Mouse (Mus musculus): ENCODE data around the gene Ubr7.

Ubr7 gene

GRCm38 (mm10) chr12:102743036-102743588 lies 14.7 kb upstream of the Ubr7 start:
- DNase-seq (ENCODE audit: low read depth, low spot score) = no peak

DNA sequence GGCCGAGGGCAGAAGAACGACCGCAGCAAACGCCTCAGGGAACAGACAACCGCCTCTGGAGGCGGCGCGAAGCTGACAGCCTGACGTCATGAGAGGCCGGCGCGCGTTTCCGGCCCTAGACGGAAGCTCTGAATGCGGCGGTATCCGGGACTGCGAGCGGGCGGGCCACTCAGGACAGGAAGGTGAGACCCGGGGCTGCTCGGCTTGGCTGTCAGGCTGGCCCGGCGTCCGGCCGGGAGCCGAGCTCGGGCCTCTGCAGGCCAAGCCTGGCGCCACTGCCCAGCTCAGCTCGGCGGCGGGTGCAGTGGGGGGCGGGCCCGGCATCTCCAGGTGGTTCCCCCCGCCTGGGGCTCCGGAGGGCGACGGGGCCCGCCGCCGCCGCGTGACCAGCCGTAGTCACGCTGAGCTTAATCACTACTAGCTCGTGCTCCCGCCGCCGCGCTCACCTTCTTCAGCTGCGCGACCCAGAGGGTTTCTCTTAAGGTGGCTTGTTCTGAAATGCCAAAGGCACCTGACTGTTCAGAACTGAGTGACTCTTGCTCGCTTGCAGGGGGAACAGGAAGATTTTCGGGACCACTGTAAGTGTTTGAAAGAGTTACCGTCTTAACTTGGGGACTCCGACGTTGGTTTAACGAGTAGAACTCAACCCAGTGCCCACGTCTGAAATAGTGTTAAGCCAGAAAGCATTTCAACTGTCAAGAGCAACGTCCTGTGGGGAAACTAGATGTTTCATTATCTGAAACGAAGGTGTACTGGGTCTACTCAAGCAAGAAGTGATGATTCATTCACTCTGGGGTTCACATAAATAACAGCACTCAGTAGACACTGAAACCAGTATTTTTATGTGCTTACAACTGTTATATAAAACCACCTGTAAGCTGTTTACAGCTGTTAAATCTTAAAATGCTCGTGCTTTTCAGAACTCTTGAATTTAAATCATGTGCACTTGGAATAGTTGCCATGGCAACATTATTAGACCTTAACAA lies 13.9 kb upstream of the Ubr7 start, which contains the start of the genes Moap1 and Tmem251:
Gene Moap1, minus strand, starts transcription at position 73 of the 986 bp plus-strand sequence.
Gene Tmem251, plus strand, starts transcription at position 174 of the 986 bp plus-strand sequence.
- peak; percentile 78 for DNase-seq (ENCODE audit: low read depth, low spot score)

DNA sequence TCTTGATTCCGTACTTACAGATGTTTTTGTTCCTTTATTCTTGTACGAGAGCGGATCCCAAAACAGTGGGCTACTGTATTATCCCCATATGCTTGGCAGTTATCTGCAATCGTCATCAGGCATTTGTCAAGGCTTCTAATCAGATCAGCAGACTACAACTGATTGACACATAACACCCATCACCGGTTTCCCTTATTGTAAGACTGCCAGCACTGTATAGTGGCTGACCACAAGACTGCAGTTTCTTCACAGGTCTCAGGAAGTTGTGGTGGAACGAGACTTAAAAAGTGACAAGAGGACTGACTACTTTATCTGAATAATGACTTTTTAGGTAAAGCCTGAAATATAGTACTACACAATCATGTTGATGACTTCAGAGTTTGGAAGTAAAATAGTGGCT lies 12.9 kb upstream of the Ubr7 start:
- DNase-seq (ENCODE audit: low read depth, low spot score) = no peak

GRCm38 (mm10) chr12:102748256-102748655 lies 9.5 kb upstream of the Ubr7 start:
- DNase-seq (ENCODE audit: low read depth, low spot score) = no peak

DNA sequence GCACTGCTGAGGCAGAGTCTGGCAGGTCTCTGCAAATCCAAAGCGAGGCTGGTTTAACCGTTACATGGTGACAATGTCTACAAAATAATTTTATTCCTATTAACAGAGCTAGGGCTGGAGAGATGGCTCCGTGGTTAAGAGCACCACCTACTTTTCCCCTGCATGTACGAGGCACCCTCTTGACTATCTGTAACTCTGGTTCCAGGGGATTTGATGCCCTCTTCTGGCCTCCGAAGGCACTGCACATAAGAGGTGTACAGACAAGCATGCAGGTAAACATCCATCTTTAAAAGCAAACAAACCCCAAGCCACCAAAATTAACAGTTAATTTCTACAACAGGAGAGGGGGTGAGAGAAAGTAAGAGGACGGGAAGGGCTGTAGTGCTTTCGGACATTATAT lies 1.5 kb upstream of the Ubr7 start:
- no peak for DNase-seq (ENCODE audit: low read depth, low spot score)

DNA sequence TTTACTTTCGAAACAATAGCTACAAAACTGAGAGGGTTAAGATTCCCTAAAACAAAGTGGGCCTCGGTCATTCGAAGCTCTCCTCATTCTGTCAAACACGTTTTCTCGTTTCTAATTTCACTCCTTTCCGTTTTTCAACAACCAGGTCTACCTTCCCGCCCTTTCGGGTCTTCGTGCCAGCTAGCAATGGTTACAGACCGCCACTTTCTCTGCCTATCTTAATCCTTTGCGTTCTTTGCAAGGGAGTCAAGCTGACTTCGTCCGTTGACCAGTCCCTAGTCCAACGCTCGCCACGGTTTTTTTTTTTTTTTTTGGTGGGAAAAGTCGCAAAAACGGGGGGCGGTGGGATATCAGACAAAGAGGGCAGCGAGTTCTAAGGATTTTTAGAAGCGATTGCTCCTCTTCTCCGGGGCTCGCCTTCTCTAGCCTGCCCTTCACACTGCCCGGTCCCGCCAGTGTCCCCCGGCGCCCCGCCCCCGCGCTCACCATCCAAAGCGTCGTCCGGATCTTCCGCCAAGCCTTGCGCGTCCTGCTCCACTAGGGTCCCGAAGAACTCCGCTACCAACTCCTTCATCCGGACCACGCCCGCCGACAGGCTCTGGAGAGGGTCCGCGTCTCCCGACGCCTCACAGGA lies 595 bp upstream of the Ubr7 start:
- DNase-seq (ENCODE audit: low read depth, low spot score) = no peak

DNA sequence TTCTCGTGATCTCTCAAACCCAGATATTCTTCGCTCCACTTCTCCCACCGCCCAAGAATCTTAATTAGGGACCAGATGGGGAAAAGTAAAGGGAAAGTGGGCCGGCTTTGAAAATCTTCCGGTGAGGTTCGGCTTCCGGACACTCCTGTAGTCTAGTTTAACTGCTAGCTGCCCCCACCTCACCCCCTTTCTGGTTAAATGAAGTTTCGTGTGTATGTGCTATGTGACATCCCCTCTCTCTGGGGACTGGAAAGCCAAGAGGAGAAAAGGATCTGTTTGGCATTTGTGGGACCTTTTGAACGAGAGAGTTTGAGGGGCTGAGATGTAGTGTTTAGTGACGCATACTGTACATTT lies 613 bp downstream of the Ubr7 start, which contains the start of gene Gm20604:
Gene Gm20604, minus strand, starts transcription at position 270 of the 354 bp plus-strand sequence.
- DNase-seq (ENCODE audit: low read depth, low spot score) = no peak

DNA sequence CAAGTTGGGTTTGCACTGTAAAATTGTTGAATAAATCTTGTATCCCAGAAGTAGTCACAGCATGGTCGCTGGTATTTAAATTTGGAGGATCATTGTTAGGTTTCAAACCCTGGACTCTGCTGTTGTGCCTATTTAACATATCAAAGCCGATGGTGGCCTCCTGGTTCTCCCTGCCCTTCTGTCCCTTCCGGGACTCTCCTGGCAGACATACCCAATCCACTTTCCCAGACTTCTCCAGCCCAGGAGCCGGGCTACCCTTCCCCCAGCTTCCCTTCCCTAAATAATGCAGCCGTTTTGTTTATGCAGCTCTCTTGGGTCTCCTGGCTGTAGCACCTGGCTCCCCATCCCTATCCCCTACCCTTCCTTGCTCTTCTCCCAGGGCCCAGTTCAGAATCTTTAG lies 1.2 kb downstream of the Ubr7 start:
- no peak for DNase-seq (ENCODE audit: low read depth, low spot score)

DNA sequence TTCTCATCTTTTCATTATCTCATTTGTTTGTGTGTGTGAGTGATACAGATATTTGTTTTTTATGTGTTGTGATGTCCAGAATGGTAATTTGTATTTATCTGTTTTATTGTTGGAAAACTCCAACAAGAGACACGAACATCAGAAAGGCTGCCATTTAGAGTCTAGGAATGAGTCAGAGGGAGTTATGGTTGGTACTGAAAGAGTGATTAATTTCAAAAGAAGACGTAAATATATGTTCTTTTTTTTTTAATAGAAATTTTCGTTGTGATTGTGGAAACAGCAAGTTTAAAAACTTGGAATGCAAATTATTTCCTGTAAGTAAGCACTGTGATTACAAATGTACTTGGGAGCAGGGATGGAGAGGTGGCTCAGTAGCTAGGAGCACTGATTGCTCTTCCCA lies 3.9 kb downstream of the Ubr7 start:
- no peak for DNase-seq (ENCODE audit: low read depth, low spot score)

DNA sequence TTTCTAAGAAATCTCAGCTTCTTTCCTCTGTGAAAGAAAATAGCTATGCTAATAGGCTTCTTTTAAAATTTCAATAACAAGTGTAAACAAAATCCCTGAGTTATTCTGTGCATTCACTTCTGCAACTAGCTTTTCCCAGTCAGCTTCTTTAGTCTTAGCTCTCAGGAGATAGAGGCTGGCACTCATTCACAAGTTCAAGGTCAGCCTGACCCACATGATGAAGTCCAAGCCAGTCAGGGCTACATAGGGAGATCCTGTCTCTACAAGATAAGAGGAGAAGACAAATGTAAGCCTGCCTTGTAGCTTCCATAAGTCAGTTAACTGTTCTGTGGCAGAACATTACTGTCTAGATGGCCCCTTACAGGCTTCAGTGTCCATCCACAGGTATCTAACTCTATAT lies 5.9 kb downstream of the Ubr7 start:
- DNase-seq (ENCODE audit: low read depth, low spot score) = no peak

DNA sequence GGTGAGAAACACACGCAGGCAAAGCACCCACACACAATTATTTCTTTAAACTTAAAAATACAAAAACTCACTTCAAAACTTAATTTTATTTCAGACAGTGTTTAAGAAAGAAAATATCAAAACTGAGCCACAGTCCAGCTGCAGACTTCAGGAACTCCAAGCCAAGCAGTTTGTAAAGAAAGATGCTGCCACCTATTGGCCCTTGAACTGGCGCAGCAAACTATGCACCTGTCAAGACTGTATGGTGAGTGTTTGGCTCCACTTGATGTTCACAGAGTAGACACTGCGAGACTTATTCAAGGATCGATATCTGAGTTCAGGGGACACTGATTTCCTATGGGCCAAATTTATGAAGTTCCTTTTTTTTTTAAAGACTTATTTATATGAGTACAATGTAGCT lies 11.2 kb downstream of the Ubr7 start:
- DNase-seq (ENCODE audit: low read depth, low spot score) = no peak

DNA sequence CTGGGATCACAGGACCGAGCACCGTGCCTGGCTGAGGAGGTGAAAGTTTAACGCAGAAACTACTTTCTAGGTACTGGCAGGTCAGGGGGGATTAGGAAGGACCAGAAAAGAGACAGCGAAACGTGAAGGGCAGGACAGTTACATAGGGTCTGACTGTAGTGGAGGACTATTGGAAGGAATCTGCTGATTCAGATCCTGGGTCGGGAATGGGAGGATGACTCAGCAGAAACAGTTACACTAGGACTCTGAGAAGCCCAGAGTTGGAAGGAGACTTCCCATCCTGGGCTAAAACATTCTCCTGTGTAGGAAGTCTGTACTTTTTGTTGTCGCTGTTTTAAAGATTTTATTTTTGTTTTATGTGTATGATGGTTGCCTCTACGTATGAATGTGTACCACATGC lies 13.8 kb downstream of the Ubr7 start:
- DNase-seq (ENCODE audit: low read depth, low spot score) = no peak

GRCm38 (mm10) chr12:102772676-102773075 lies 14.9 kb downstream of the Ubr7 start:
- DNase-seq (ENCODE audit: low read depth, low spot score) = no peak

DNA sequence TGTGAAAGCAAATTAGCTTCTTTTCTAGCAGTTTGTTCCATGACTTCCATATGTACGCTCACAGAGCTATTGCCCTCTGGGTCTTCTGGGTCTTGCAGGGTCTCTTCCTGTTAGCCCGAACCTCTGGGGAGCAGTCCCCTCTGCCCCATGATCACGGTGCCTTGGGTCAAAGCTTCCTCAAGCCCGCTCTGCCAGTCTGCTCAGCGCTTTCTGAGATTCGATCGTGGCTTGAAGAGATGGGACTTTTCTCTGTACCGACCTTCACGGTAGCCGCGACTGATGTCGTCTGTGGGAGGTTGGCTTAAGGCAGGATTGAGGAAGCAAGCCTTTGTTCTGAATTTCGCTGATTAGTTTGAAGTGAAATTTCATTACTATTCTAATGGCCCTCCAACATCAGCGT lies 18.3 kb downstream of the Ubr7 start:
- no peak for DNase-seq (ENCODE audit: low read depth, low spot score)

GRCm38 (mm10) chr12:102778151-102778550 lies 20.4 kb downstream of the Ubr7 start:
- DNase-seq (ENCODE audit: low read depth, low spot score) = no peak

DNA sequence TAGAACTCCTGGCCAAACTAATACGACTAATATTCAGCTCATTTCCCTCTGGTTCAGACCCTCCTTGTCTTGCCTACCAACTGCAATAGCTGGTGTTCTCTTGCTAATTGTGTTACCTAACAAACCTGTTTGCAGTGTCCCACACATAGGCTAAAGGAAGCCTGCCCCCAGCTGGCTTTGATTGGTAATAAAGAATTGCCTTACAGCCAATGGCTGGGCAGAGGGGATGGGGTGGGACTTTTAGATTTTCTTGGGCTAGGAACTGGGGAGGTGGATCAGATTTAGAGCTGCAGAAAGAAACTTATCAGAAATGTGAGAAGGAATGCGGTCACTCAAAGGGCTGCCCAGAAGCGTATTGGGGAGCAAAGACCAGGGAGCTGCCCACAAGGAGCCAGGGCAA lies 21.7 kb downstream of the Ubr7 start:
- no peak for DNase-seq (ENCODE audit: low read depth, low spot score)

- DNase-seq (ENCODE audit: low read depth, low spot score) = no peak
Observed at GRCm38 (mm10) chr12:102782841-102783240, 25.1 kb downstream of the Ubr7 start.

GRCm38 (mm10) chr12:102784899-102785592 lies 27.3 kb downstream of the Ubr7 start:
- DNase-seq (ENCODE audit: low read depth, low spot score) = no peak

DNA sequence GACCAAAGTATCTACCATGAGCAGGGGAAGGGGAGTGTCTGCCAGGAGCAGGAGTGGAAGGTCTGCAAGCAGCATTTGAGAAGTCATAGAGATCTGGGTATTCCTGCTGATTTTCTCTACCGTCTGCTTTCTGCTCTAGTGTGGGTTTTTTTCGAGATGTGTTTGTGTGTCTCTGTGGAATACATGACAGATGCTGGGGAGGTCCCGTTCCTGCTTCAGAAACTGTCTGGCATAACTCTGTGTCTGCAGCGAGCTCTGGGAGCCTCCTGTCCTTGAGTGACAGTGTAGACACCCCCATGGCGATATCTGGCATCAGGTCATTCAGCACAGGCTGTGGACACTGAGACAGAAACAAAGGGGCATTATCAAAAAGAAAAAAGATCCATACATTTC lies 27.8 kb downstream of the Ubr7 start:
- no peak for DNase-seq (ENCODE audit: low read depth, low spot score)

GRCm38 (mm10) chr12:102787927-102788326 lies 30.2 kb downstream of the Ubr7 start:
- DNase-seq (ENCODE audit: low read depth, low spot score) = no peak

DNA sequence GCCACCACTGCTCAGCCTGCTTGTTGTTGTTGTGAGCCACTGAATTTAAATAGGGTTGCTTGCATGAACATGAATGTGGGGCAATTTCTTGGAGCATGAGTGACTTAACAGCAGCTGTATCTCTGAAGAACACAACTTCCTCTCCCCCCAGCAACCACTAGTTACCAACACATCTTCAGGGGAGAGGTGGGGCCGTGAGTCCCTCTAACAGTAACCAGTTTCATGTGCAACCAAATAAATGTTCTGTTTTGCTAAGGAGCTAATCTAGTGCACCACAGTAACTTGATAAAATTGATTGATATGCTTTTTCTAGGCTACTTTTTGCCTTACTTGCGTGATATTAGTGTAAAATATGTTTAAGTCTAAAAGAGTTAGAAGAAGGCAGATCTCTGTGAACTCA lies 41.8 kb downstream of the Ubr7 start:
- DNase-seq (ENCODE audit: low read depth, low spot score) = no peak

DNA sequence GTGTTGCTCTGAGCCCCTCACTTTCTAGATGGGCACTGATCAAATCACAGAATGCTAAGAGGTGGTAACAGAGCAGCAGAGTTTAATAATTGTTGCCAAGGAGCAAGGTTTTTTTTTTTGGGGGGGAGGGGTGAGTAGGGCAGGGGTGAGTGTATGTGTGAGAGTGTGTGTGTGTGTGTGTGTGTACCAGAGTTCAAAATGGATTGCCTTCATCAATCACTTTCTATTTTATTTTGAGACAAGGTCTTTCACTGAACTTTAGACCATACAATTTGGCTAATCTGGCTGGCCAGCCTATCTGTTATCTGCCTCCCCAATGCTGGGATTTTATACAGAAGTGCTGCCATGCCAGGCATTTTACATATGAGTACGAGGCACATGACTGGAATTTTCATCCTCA lies 57.1 kb downstream of the Ubr7 start:
- no peak for DNase-seq (ENCODE audit: low read depth, low spot score)
